Mouse (Mus musculus): ENCODE measurements around the gene Cd300lf. TPM values are rescaled to one million over a fixed set of nuclear protein-coding genes. Genes with fewer than 3 reads are reported as not detected.

Cd300lf gene
- polyA plus RNA-seq, 1 experiment from 2014 or later, result 0.87 TPM

GRCm38 (mm10) chr11:115078680-115079079 lies 55.1 kb downstream of the Cd300lf start:
- no peak overlapping the region for H3K9ac ChIP-seq (ENCODE audit: low read length)
- ATAC-seq (replicated peaks; ENCODE audit: extremely low read depth, insufficient read depth, low FRiP score), result no peak
- no peaks in the 10 kb centered on the region for H3K36me3 ChIP-seq (ENCODE audit: control insufficient read depth, insufficient read depth)
- H3K4me3 ChIP-seq (ENCODE audit: low read length), result no peak overlapping the region
- no peak overlapping the region for H3K4me2 ChIP-seq (ENCODE audit: low read depth, low read length)
- no peak overlapping the region for H3K27ac ChIP-seq (ENCODE audit: low read length)
- WGBS, result 76% methylated on average over 5 of the region's 5 CpGs
- H3K9me3 ChIP-seq (replicated peaks; ENCODE audit: control insufficient read depth, low read length), result no peaks in the 10 kb centered on the region; the same call in 1 of the 2 replicates
- H3K27me3 ChIP-seq (ENCODE audit: control insufficient read depth, insufficient read depth, low read length), result peaks cover 3% of the 10 kb centered on the region
- no peaks in the 10 kb centered on the region for H3K4me1 ChIP-seq (ENCODE audit: control insufficient read depth, insufficient read depth, low read length)

- ATAC-seq (replicated peaks; ENCODE audit: extremely low read depth, insufficient read depth, low FRiP score), result no peak
- Histone ChIP-seq H3K27ac (ENCODE audit: low read length) (no peak overlapping the region), H3K4me2 (ENCODE audit: low read depth, low read length) (no peak overlapping the region), H3K9me3 (replicated peaks; ENCODE audit: control insufficient read depth, low read length) (no peaks in the 10 kb centered on the region; the same call in 1 of the 2 replicates), H3K9ac (ENCODE audit: low read length) (no peak overlapping the region), H3K36me3 (ENCODE audit: control insufficient read depth, insufficient read depth) (no peaks in the 10 kb centered on the region), H3K4me3 (ENCODE audit: low read length) (no peak overlapping the region), H3K4me1 (ENCODE audit: control insufficient read depth, insufficient read depth, low read length) (no peaks in the 10 kb centered on the region), H3K27me3 (ENCODE audit: control insufficient read depth, insufficient read depth, low read length) (no peaks in the 10 kb centered on the region)
- 88% methylated on average over 1 of the region's 1 CpGs for WGBS
Observed at GRCm38 (mm10) chr11:115077436-115077835, 56.4 kb downstream of the Cd300lf start.

- Histone ChIP-seq H3K27ac (ENCODE audit: low read length) (no peak overlapping the region), H3K9ac (ENCODE audit: low read length) (no peak overlapping the region), H3K9me3 (replicated peaks; ENCODE audit: control insufficient read depth, low read length) (no peaks in the 10 kb centered on the region), H3K4me2 (ENCODE audit: low read depth, low read length) (no peak overlapping the region), H3K36me3 (ENCODE audit: control insufficient read depth, insufficient read depth) (no peaks in the 10 kb centered on the region), H3K4me3 (ENCODE audit: low read length) (no peak overlapping the region), H3K4me1 (ENCODE audit: control insufficient read depth, insufficient read depth, low read length) (peaks cover 2% of the 10 kb centered on the region; the same call in 1 of the 2 replicates), H3K27me3 (ENCODE audit: control insufficient read depth, insufficient read depth, low read length) (no peaks in the 10 kb centered on the region)
- 50% methylated on average over 5 of the region's 5 CpGs for WGBS
- no peak for ATAC-seq (replicated peaks; ENCODE audit: extremely low read depth, insufficient read depth, low FRiP score)
Observed at GRCm38 (mm10) chr11:115075859-115076258, 57.9 kb downstream of the Cd300lf start.

- H3K36me3 ChIP-seq (ENCODE audit: control insufficient read depth, insufficient read depth), result no peaks in the 10 kb centered on the region
- no peak overlapping the region for H3K9ac ChIP-seq (ENCODE audit: low read length)
- H3K27me3 ChIP-seq (ENCODE audit: control insufficient read depth, insufficient read depth, low read length), result no peaks in the 10 kb centered on the region
- H3K4me3 ChIP-seq (ENCODE audit: low read length), result no peak overlapping the region
- no peak overlapping the region for H3K27ac ChIP-seq (ENCODE audit: low read length)
- H3K4me1 ChIP-seq (ENCODE audit: control insufficient read depth, insufficient read depth, low read length), result peaks cover 2% of the 10 kb centered on the region; the same call in 1 of the 2 replicates
- H3K4me2 ChIP-seq (ENCODE audit: low read depth, low read length), result no peak overlapping the region
- no peaks in the 10 kb centered on the region for H3K9me3 ChIP-seq (replicated peaks; ENCODE audit: control insufficient read depth, low read length)
- WGBS, result 49% methylated on average over 7 of the region's 7 CpGs
- ATAC-seq (replicated peaks; ENCODE audit: extremely low read depth, insufficient read depth, low FRiP score), result no peak
Observed at GRCm38 (mm10) chr11:115075407-115075806, 58.4 kb downstream of the Cd300lf start.

GRCm38 (mm10) chr11:115073002-115073401 lies 60.8 kb downstream of the Cd300lf start:
- H3K4me1 ChIP-seq (ENCODE audit: control insufficient read depth, insufficient read depth, low read length), result peaks cover 2% of the 10 kb centered on the region; the same call in 1 of the 2 replicates
- no peak for ATAC-seq (replicated peaks; ENCODE audit: extremely low read depth, insufficient read depth, low FRiP score)
- WGBS, result 69% methylated on average over 5 of the region's 5 CpGs
- H3K9me3 ChIP-seq (replicated peaks; ENCODE audit: control insufficient read depth, low read length), result no peaks in the 10 kb centered on the region
- no peak overlapping the region for H3K4me3 ChIP-seq (ENCODE audit: low read length)
- no peak overlapping the region for H3K4me2 ChIP-seq (ENCODE audit: low read depth, low read length)
- no peak overlapping the region for H3K9ac ChIP-seq (ENCODE audit: low read length)
- H3K27me3 ChIP-seq (ENCODE audit: control insufficient read depth, insufficient read depth, low read length), result no peaks in the 10 kb centered on the region
- H3K27ac ChIP-seq (ENCODE audit: low read length), result no peak overlapping the region
- H3K36me3 ChIP-seq (ENCODE audit: control insufficient read depth, insufficient read depth), result no peaks in the 10 kb centered on the region

- no peak for ATAC-seq (replicated peaks; ENCODE audit: extremely low read depth, insufficient read depth, low FRiP score)
- H3K36me3 ChIP-seq (ENCODE audit: control insufficient read depth, insufficient read depth), result no peaks in the 10 kb centered on the region
- no peak overlapping the region for H3K27ac ChIP-seq (ENCODE audit: low read length)
- no peaks in the 10 kb centered on the region for H3K9me3 ChIP-seq (replicated peaks; ENCODE audit: control insufficient read depth, low read length)
- no peak overlapping the region for H3K9ac ChIP-seq (ENCODE audit: low read length)
- peak overlapping the region; percentile 21 for H3K4me2 ChIP-seq (ENCODE audit: low read depth, low read length)
- no peak overlapping the region for H3K4me3 ChIP-seq (ENCODE audit: low read length)
- H3K4me1 ChIP-seq (ENCODE audit: control insufficient read depth, insufficient read depth, low read length), result peaks cover 2% of the 10 kb centered on the region; the same call in 1 of the 2 replicates
- H3K27me3 ChIP-seq (ENCODE audit: control insufficient read depth, insufficient read depth, low read length), result no peaks in the 10 kb centered on the region
- WGBS, result 20% methylated on average over 14 of the region's 14 CpGs
Observed at GRCm38 (mm10) chr11:115071631-115072294, 62.0 kb downstream of the Cd300lf start.

- no peaks in the 10 kb centered on the region for H3K9me3 ChIP-seq (replicated peaks; ENCODE audit: control insufficient read depth, low read length)
- H3K4me1 ChIP-seq (ENCODE audit: control insufficient read depth, insufficient read depth, low read length), result peaks cover 2% of the 10 kb centered on the region; the same call in 1 of the 2 replicates
- H3K27me3 ChIP-seq (ENCODE audit: control insufficient read depth, insufficient read depth, low read length), result no peaks in the 10 kb centered on the region
- H3K27ac ChIP-seq (ENCODE audit: low read length), result no peak overlapping the region
- H3K9ac ChIP-seq (ENCODE audit: low read length), result no peak overlapping the region
- ATAC-seq (replicated peaks; ENCODE audit: extremely low read depth, insufficient read depth, low FRiP score), result no peak
- no peaks in the 10 kb centered on the region for H3K36me3 ChIP-seq (ENCODE audit: control insufficient read depth, insufficient read depth)
- H3K4me2 ChIP-seq (ENCODE audit: low read depth, low read length), result peak overlapping the region; percentile 21
- 9% methylated on average over 9 of the region's 9 CpGs for WGBS
- no peak overlapping the region for H3K4me3 ChIP-seq (ENCODE audit: low read length)
Observed at GRCm38 (mm10) chr11:115071015-115071551, 62.7 kb downstream of the Cd300lf start.

GRCm38 (mm10) chr11:115066768-115067167 lies 67.0 kb downstream of the Cd300lf start:
- Histone ChIP-seq H3K9me3 (replicated peaks; ENCODE audit: control insufficient read depth, low read length) (no peaks in the 10 kb centered on the region), H3K4me1 (ENCODE audit: control insufficient read depth, insufficient read depth, low read length) (no peaks in the 10 kb centered on the region), H3K9ac (ENCODE audit: low read length) (no peak overlapping the region), H3K4me2 (ENCODE audit: low read depth, low read length) (no peak overlapping the region), H3K36me3 (ENCODE audit: control insufficient read depth, insufficient read depth) (no peaks in the 10 kb centered on the region), H3K4me3 (ENCODE audit: low read length) (no peak overlapping the region), H3K27ac (ENCODE audit: low read length) (no peak overlapping the region), H3K27me3 (ENCODE audit: control insufficient read depth, insufficient read depth, low read length) (no peaks in the 10 kb centered on the region)
- 59% methylated on average over 6 of the region's 6 CpGs for WGBS
- no peak for ATAC-seq (replicated peaks; ENCODE audit: extremely low read depth, insufficient read depth, low FRiP score)
